Mouse (Mus musculus): ENCODE results near the gene Cckbr. TPM values are rescaled to one million over a fixed set of nuclear protein-coding genes. Genes with fewer than 3 reads are reported as not detected.

The Cckbr gene
- polyA plus RNA-seq, 1 experiment from 2014 or later: 0.06 TPM

- ATAC-seq (peak; percentile 93), DNase-seq (ENCODE audit: low spot score) (peak; percentile 74)
- H3K9ac ChIP-seq (replicated peaks; ENCODE audit: low read depth): no peak overlapping the region
- H3K36me3 ChIP-seq (ENCODE audit: insufficient read depth, low read length): no peaks in the 10 kb centered on the region
- H3K27ac ChIP-seq (ENCODE audit: low read length): no peak overlapping the region
- H3K4me1 ChIP-seq (ENCODE audit: insufficient read depth, low read depth, low read length): peaks cover 3% of the 10 kb centered on the region; the same call in 1 of the 2 replicates
- TF ChIP-seq EP300 (IDR thresholded peaks at IDR 0.05) (peak; percentile 99), CTCF (IDR thresholded peaks at IDR 0.05) (no peak)
- H3K9me3 ChIP-seq (ENCODE audit: low read length): no peaks in the 10 kb centered on the region
- 45% methylated on average over 5 of the region's 5 CpGs for WGBS
- no peak overlapping the region for H3K4me2 ChIP-seq (replicated peaks; ENCODE audit: low read depth, low read length)
- no peaks in the 10 kb centered on the region for H3K27me3 ChIP-seq (replicated peaks; ENCODE audit: insufficient read depth, low read length)
- no peak overlapping the region for H3K4me3 ChIP-seq (ENCODE audit: low read depth, low read length)
Observed at GRCm38 (mm10) chr7:105513845-105514291, 88.3 kb downstream of the Cckbr start.

- WGBS: 42% methylated on average over 5 of the region's 5 CpGs
- H3K27ac ChIP-seq (ENCODE audit: low read length): no peak overlapping the region
- TF ChIP-seq CTCF (IDR thresholded peaks at IDR 0.05) (no peak), EP300 (IDR thresholded peaks at IDR 0.05) (no peak)
Observed at GRCm38 (mm10) chr7:105514561-105514960, 89.0 kb downstream of the Cckbr start.

GRCm38 (mm10) chr7:105515178-105515577 is 89.6 kb downstream of the Cckbr start:
- H3K4me1 ChIP-seq (ENCODE audit: insufficient read depth, low read depth, low read length): peaks cover 3% of the 10 kb centered on the region; the same call in 1 of the 2 replicates
- H3K4me2 ChIP-seq (replicated peaks; ENCODE audit: low read depth, low read length): no peak overlapping the region
- H3K36me3 ChIP-seq (ENCODE audit: insufficient read depth, low read length): no peaks in the 10 kb centered on the region
- DNase-seq (ENCODE audit: low spot score) (peak; percentile 51), ATAC-seq (peak; percentile 21; the same call in 1 of the 2 replicates)
- TF ChIP-seq CTCF (IDR thresholded peaks at IDR 0.05) (peak; percentile 95), EP300 (IDR thresholded peaks at IDR 0.05) (no peak)
- 3% methylated on average over 5 of the region's 5 CpGs for WGBS
- H3K9ac ChIP-seq (replicated peaks; ENCODE audit: low read depth): no peak overlapping the region
- H3K27ac ChIP-seq (ENCODE audit: low read length): no peak overlapping the region
- no peak overlapping the region for H3K4me3 ChIP-seq (ENCODE audit: low read depth, low read length)
- H3K27me3 ChIP-seq (replicated peaks; ENCODE audit: insufficient read depth, low read length): no peaks in the 10 kb centered on the region
- no peaks in the 10 kb centered on the region for H3K9me3 ChIP-seq (ENCODE audit: low read length)

More at GRCm38 (mm10) chr7:105514561-105514960, 89.0 kb downstream of the Cckbr start:
- Histone ChIP-seq H3K4me2 (replicated peaks; ENCODE audit: low read depth, low read length) (no peak overlapping the region), H3K36me3 (ENCODE audit: insufficient read depth, low read length) (no peaks in the 10 kb centered on the region), H3K27me3 (replicated peaks; ENCODE audit: insufficient read depth, low read length) (no peaks in the 10 kb centered on the region), H3K4me3 (ENCODE audit: low read depth, low read length) (no peak overlapping the region), H3K9ac (replicated peaks; ENCODE audit: low read depth) (no peak overlapping the region), H3K9me3 (ENCODE audit: low read length) (no peaks in the 10 kb centered on the region), H3K4me1 (ENCODE audit: insufficient read depth, low read depth, low read length) (peaks cover 3% of the 10 kb centered on the region; the same call in 1 of the 2 replicates)
- DNase-seq (ENCODE audit: low spot score): no peak
- no peak for ATAC-seq

GRCm38 (mm10) chr7:105516669-105517360 is 91.3 kb downstream of the Cckbr start:
- Histone ChIP-seq H3K4me3 (ENCODE audit: low read depth, low read length) (no peak overlapping the region), H3K4me1 (ENCODE audit: insufficient read depth, low read depth, low read length) (peaks cover 3% of the 10 kb centered on the region; the same call in 1 of the 2 replicates), H3K27me3 (replicated peaks; ENCODE audit: insufficient read depth, low read length) (no peaks in the 10 kb centered on the region), H3K27ac (ENCODE audit: low read length) (no peak overlapping the region), H3K9ac (replicated peaks; ENCODE audit: low read depth) (no peak overlapping the region), H3K4me2 (replicated peaks; ENCODE audit: low read depth, low read length) (no peak overlapping the region), H3K9me3 (ENCODE audit: low read length) (no peaks in the 10 kb centered on the region), H3K36me3 (ENCODE audit: insufficient read depth, low read length) (no peaks in the 10 kb centered on the region)
- WGBS: 37% methylated on average over 9 of the region's 9 CpGs
- TF ChIP-seq CTCF (IDR thresholded peaks at IDR 0.05): no peak
- TF ChIP-seq EP300 (IDR thresholded peaks at IDR 0.05): no peak
- DNase-seq (ENCODE audit: low spot score) (no peak), ATAC-seq (no peak)

- Histone ChIP-seq H3K4me2 (replicated peaks; ENCODE audit: low read depth, low read length) (no peak overlapping the region), H3K9ac (replicated peaks; ENCODE audit: low read depth) (no peak overlapping the region), H3K4me1 (ENCODE audit: insufficient read depth, low read depth, low read length) (peaks cover 3% of the 10 kb centered on the region; the same call in 1 of the 2 replicates), H3K27ac (ENCODE audit: low read length) (no peak overlapping the region), H3K27me3 (replicated peaks; ENCODE audit: insufficient read depth, low read length) (no peaks in the 10 kb centered on the region), H3K36me3 (ENCODE audit: insufficient read depth, low read length) (no peaks in the 10 kb centered on the region), H3K4me3 (ENCODE audit: low read depth, low read length) (no peak overlapping the region), H3K9me3 (ENCODE audit: low read length) (no peaks in the 10 kb centered on the region)
- no peak for DNase-seq (ENCODE audit: low spot score)
- no peak for TF ChIP-seq CTCF (IDR thresholded peaks at IDR 0.05)
- TF ChIP-seq EP300 (IDR thresholded peaks at IDR 0.05): no peak
- 63% methylated on average over 11 of the region's 11 CpGs for WGBS
- no peak for ATAC-seq
Observed at GRCm38 (mm10) chr7:105519336-105519735, 93.8 kb downstream of the Cckbr start.

- H3K27me3 ChIP-seq (replicated peaks; ENCODE audit: insufficient read depth, low read length): no peaks in the 10 kb centered on the region
- H3K27ac ChIP-seq (ENCODE audit: low read length): no peak overlapping the region
- TF ChIP-seq EP300 (IDR thresholded peaks at IDR 0.05): no peak
- no peak for TF ChIP-seq CTCF (IDR thresholded peaks at IDR 0.05)
- ATAC-seq (no peak), DNase-seq (ENCODE audit: low spot score) (no peak)
- H3K9ac ChIP-seq (replicated peaks; ENCODE audit: low read depth): no peak overlapping the region
- H3K4me1 ChIP-seq (ENCODE audit: insufficient read depth, low read depth, low read length): peaks cover 3% of the 10 kb centered on the region; the same call in 1 of the 2 replicates
- no peak overlapping the region for H3K4me3 ChIP-seq (ENCODE audit: low read depth, low read length)
- no peak overlapping the region for H3K4me2 ChIP-seq (replicated peaks; ENCODE audit: low read depth, low read length)
- H3K36me3 ChIP-seq (ENCODE audit: insufficient read depth, low read length): no peaks in the 10 kb centered on the region
- 66% methylated on average over 2 of the region's 2 CpGs for WGBS
- no peaks in the 10 kb centered on the region for H3K9me3 ChIP-seq (ENCODE audit: low read length)
Observed at GRCm38 (mm10) chr7:105519771-105520170, 94.2 kb downstream of the Cckbr start.

All from lung, postnatal 0 days (tissue).